Mouse (Mus musculus) midbrain, embryonic 14.5 days (tissue): ENCODE data around the gene Gli3. TPM values are rescaled to one million over a fixed set of nuclear protein-coding genes. Genes with fewer than 3 reads are reported as not detected.
A peak's percentile ranks its signal among the peaks of the same experiment; 100 is the strongest.

Source experiments
- ATAC-seq: fragments of 200-750 bp; cut with Nextera tagmentation; 2 replicates; pipeline ENCODE4 v1.8.0; 2017; ENCODE audit warnings: moderate number of reproducible peaks, moderate library complexity; ENCODE audit not compliant: low FRiP score, low TSS enrichment
- DNase-seq: peaks from one replicate; pipeline ENCODE4 v3.0.0-alpha.2; 2015
- H3K27ac ChIP-seq: fragments of 300-500 bp; sonication (generic); replicated peaks from 2 replicates; pipeline ENCODE4 v1.5.1; 2014; ENCODE audit warnings: mild to moderate bottlenecking, low read depth, low read length, moderate library complexity
- H3K27me3 ChIP-seq: fragments of 300-500 bp; sonication (generic); 2 replicates; pipeline ENCODE4 v1.6.1; 2014; ENCODE audit warnings: low read length, control low read depth, mixed read lengths; ENCODE audit not compliant: control insufficient read depth, insufficient read depth
- H3K36me3 ChIP-seq: fragments of 300-500 bp; sonication (generic); 2 replicates; pipeline ENCODE4 v1.6.1; 2014; ENCODE audit warnings: low read length, control low read depth; ENCODE audit not compliant: control insufficient read depth, insufficient read depth
- H3K4me1 ChIP-seq: fragments of 300-500 bp; sonication (generic); 2 replicates; pipeline ENCODE4 v1.6.1; 2014; ENCODE audit warnings: mild to moderate bottlenecking, antibody characterized with exemption, low read length, control low read depth; ENCODE audit not compliant: control insufficient read depth, insufficient read depth
- H3K4me2 ChIP-seq: fragments of 300-500 bp; sonication (generic); 2 replicates; pipeline ENCODE4 v1.6.1; 2014; ENCODE audit warnings: mild to moderate bottlenecking, low read length, moderate library complexity
- H3K4me3 ChIP-seq: fragments of 300-500 bp; sonication (generic); replicated peaks from 2 replicates; pipeline ENCODE4 v1.5.1; 2014; ENCODE audit warnings: low read depth, low read length
- H3K9ac ChIP-seq: fragments of 300-500 bp; sonication (generic); replicated peaks from 2 replicates; pipeline ENCODE4 v1.6.1; 2014; ENCODE audit warnings: mild to moderate bottlenecking, low read length, moderate library complexity
- H3K9me3 ChIP-seq: fragments of 300-500 bp; sonication (generic); 2 replicates; pipeline ENCODE4 v1.6.1; 2016; ENCODE audit warnings: low read length, control low read depth, mixed read lengths; ENCODE audit not compliant: control insufficient read depth
- WGBS: fragments of 180-500 bp; shearing (Covaris S2); extraction: QIAGEN DNeasy Blood & Tissue Kit; methylation state at CpG from one replicate; pipeline ENCODE4 v1.1.7; 2014; 5-methylcytosine and 5-hydroxymethylcytosine counted together
- polyA plus RNA-seq: library from polyadenylated mRNA; unstranded; fragments of >200 nt; fragmentation: Nextera tagmentation; extraction: Ambion mirVana; gene quantifications from 2 replicates; pipeline ENCODE4 v1.2.1, GENCODE M21; 2014

Gli3 gene
- polyA plus RNA-seq, 1 experiment from 2014 or later, result 14.1 TPM

GRCm38 (mm10) chr13:15537611-15538010 lies 74.6 kb downstream of the Gli3 start:
- Histone ChIP-seq H3K36me3 (no peaks in the 10 kb centered on the region), H3K4me1 (peaks cover 30% of the 10 kb centered on the region), H3K4me2 (no peak overlapping the region), H3K9me3 (no peaks in the 10 kb centered on the region), H3K27me3 (no peaks in the 10 kb centered on the region), H3K27ac (no peak overlapping the region), H3K9ac (no peak overlapping the region), H3K4me3 (no peak overlapping the region)
- peak; percentile 38; the same call in 1 of the 2 replicates for ATAC-seq
- 77% methylated on average over 3 of the region's 3 CpGs for WGBS
- no peak for DNase-seq

DNA sequence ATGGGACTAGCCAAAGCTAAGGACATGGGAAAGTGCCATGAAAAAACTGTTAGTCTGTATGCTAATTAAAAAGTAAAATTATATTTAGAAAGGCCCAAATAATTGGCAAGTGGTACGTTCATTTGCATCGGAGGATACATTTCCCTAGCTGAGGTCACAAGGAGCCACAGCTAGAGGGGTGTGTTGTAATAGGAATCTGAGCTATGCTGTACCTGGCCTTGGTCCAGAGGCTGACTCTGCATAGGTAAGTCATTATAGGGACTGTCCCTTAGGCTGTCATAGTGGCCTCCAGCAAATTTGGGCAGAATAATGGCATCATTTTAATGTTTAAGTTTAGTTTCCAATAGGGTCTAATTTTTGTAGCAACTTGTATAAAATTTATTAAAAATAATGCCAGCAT lies 75.4 kb downstream of the Gli3 start:
- Histone ChIP-seq H3K27ac (no peak overlapping the region), H3K9me3 (no peaks in the 10 kb centered on the region), H3K4me3 (no peak overlapping the region), H3K4me2 (no peak overlapping the region), H3K9ac (no peak overlapping the region), H3K36me3 (no peaks in the 10 kb centered on the region), H3K4me1 (peaks cover 38% of the 10 kb centered on the region), H3K27me3 (no peaks in the 10 kb centered on the region)
- ATAC-seq (no peak), DNase-seq (no peak)
- 78% methylated on average over 2 of the region's 2 CpGs for WGBS

GRCm38 (mm10) chr13:15542053-15542452 lies 79.0 kb downstream of the Gli3 start:
- peak overlapping the region; percentile 66 for H3K27ac ChIP-seq
- H3K9ac ChIP-seq, result no peak overlapping the region
- H3K4me1 ChIP-seq, result peaks cover 59% of the 10 kb centered on the region
- DNase-seq, result peak; percentile 46
- no peaks in the 10 kb centered on the region for H3K36me3 ChIP-seq
- no peaks in the 10 kb centered on the region for H3K9me3 ChIP-seq
- 3% methylated on average over 5 of the region's 5 CpGs for WGBS
- 0 out of 2 replicates have a peak overlapping the region, but pooled peaks have one; percentile 15 for H3K4me2 ChIP-seq
- no peak overlapping the region for H3K4me3 ChIP-seq
- peak; percentile 51; the same call in 1 of the 2 replicates for ATAC-seq
- H3K27me3 ChIP-seq, result no peaks in the 10 kb centered on the region

DNA sequence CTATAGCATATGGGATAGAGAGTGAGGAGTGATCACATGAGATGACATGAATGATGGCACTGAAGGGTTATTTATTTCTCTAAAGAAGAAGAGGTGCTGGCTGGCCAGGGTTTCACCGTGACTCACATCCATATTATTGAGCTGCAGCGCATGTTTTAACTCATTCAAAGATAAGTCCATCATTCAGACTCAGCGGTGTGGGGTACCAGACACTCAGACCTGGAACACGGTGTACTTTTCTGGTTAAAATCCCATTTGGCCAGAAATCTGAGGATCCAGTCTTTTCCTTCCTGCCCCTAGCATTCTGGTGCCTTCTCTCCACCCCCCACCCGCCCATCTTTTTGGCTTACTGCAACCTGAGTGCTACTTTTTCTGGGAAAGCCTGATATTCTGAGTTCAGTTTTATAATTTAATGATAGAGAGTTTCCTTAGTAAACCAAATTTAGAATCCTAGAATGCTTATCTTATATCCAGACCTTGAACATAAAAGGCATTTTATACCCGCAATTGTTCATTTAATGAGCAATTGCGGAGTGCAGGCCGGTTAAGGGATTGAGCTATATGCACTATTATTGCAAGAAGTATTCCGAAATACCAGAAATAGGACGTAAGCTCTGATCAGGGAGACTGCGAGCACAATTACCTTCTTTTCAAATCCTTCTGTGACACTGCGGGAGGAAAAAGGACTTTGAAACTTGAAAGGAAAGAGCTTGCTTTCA lies 80.3 kb downstream of the Gli3 start:
- Histone ChIP-seq H3K9ac (no peak overlapping the region), H3K27me3 (no peaks in the 10 kb centered on the region), H3K36me3 (no peaks in the 10 kb centered on the region), H3K4me2 (peak overlapping the region; percentile 16), H3K9me3 (no peaks in the 10 kb centered on the region), H3K27ac (peak overlapping the region; percentile 67), H3K4me1 (peaks cover 51% of the 10 kb centered on the region), H3K4me3 (no peak overlapping the region)
- ATAC-seq (no peak; the same call in 1 of the 2 replicates), DNase-seq (peak; percentile 37)
- 10% methylated on average over 12 of the region's 12 CpGs for WGBS

DNA sequence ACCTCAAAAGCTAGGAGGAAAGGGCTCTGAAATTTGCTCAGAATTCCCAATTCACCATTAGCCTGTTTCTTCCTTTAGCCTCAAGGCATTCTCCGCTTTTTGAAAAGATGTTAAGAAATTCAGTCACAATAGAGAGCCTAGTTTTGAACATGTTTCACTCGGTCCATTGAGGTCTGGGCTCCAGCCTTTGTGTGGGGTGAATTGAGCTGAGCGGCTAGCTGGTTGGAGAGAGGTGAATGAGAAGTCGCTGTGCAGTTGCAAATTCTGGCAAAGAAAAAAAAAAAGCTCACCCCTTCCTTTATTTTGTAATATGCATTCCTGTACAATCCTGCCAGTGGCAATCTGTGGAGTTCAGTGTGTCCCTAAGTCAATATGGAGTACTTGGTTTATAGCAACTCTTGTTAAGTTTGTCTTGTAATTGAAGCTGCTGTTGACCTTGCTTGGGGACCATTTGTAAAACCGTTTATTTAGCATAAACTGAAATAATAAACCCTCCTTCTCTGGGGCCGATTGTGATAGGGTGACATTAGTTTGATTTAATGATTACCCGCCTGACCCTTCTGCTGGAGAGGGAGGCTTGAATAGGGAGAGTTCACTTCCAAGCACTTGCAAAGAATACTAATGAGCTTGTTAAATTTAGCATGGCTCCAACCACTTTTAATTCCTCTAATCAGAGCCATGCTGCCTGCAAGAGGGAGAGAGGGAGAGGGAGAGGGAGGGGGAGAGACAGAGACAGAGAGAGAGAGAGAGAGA lies 81.0 kb downstream of the Gli3 start:
- H3K4me1 ChIP-seq, result peaks cover 51% of the 10 kb centered on the region
- H3K4me2 ChIP-seq, result peak overlapping the region; percentile 16
- DNase-seq, result peak; percentile 84
- no peaks in the 10 kb centered on the region for H3K36me3 ChIP-seq
- 3% methylated on average over 7 of the region's 7 CpGs for WGBS
- H3K27me3 ChIP-seq, result no peaks in the 10 kb centered on the region
- no peak overlapping the region for H3K9ac ChIP-seq
- ATAC-seq, result peak; percentile 64
- H3K4me3 ChIP-seq, result no peak overlapping the region
- peak overlapping the region; percentile 67 for H3K27ac ChIP-seq
- no peaks in the 10 kb centered on the region for H3K9me3 ChIP-seq

- 14% methylated on average over 4 of the region's 4 CpGs for WGBS
- ATAC-seq, result no peak
- no peak overlapping the region for H3K4me3 ChIP-seq
- H3K27me3 ChIP-seq, result no peaks in the 10 kb centered on the region
- H3K9ac ChIP-seq, result no peak overlapping the region
- no peaks in the 10 kb centered on the region for H3K36me3 ChIP-seq
- H3K4me2 ChIP-seq, result no peak overlapping the region
- H3K27ac ChIP-seq, result peak overlapping the region; percentile 67; the same call in 1 of the 2 replicates
- peaks cover 56% of the 10 kb centered on the region for H3K4me1 ChIP-seq
- peak; percentile 26 for DNase-seq
- no peaks in the 10 kb centered on the region for H3K9me3 ChIP-seq
Observed at GRCm38 (mm10) chr13:15545346-15545896, 82.4 kb downstream of the Gli3 start.

DNA sequence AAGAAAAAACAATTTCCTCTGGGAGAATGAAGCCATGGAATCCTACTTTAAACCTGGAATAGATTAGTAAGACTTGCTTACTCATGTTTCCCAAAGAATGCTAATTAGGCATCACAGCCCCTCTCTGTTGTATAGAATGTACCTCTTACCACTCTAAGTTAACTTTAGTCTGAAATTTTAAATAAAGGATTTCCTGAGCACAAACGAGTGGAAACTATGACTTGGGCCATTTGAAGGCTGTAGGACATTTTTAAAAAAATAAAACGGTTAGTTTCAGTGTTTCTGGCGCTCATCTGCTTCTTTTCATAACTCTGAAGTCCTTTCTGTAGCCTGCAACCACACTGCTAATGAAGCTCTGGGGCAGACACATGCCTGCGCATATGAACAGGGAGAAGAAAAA lies 83.2 kb downstream of the Gli3 start:
- Histone ChIP-seq H3K4me3 (no peak overlapping the region), H3K4me2 (no peak overlapping the region), H3K4me1 (peaks cover 54% of the 10 kb centered on the region), H3K9me3 (no peaks in the 10 kb centered on the region), H3K36me3 (no peaks in the 10 kb centered on the region), H3K27me3 (no peaks in the 10 kb centered on the region), H3K27ac (no peak overlapping the region), H3K9ac (no peak overlapping the region)
- 64% methylated on average over 4 of the region's 4 CpGs for WGBS
- DNase-seq (no peak), ATAC-seq (no peak)

- no peaks in the 10 kb centered on the region for H3K9me3 ChIP-seq
- H3K27ac ChIP-seq, result no peak overlapping the region
- no peak overlapping the region for H3K4me3 ChIP-seq
- no peaks in the 10 kb centered on the region for H3K36me3 ChIP-seq
- no peak for ATAC-seq
- H3K4me2 ChIP-seq, result no peak overlapping the region
- no peaks in the 10 kb centered on the region for H3K27me3 ChIP-seq
- H3K4me1 ChIP-seq, result peaks cover 29% of the 10 kb centered on the region
- 46% methylated on average over 6 of the region's 6 CpGs for WGBS
- H3K9ac ChIP-seq, result no peak overlapping the region
- no peak for DNase-seq
Observed at GRCm38 (mm10) chr13:15549466-15549865, 86.4 kb downstream of the Gli3 start.
